9 mouse cellular contexts compared by ENCODE assay signal in genomic region chr7:35810736-35811135, GRCm38 (mm10). TPM values are rescaled to one million over a fixed set of nuclear protein-coding genes. Genes with fewer than 3 reads are reported as not detected.
DNase-seq lines count a peak whose midpoint lies in the region; ATAC-seq and TF ChIP-seq lines count a peak whose summit lies in the region.
"Had no signal": no experiment of that assay in that cellular context is flagged by ENCODE, and none has a peak within 500 bp of the region (broad histone marks: within the 10 kb centered on the region; RNA-seq: fewer than 3 reads in every experiment).

No protein-coding gene starts in this region.

- no peaks in the 10 kb centered on the region for H3K4me1 ChIP-seq in hindbrain, postnatal 0 days (ENCODE audit: insufficient read depth, low read length)
- H3K4me1 ChIP-seq in hindbrain, embryonic 12.5 days, result no peaks in the 10 kb centered on the region
- H3K4me1 ChIP-seq in G1E (ENCODE audit: insufficient read depth, low read depth, low read length), result peaks cover 5% of the 10 kb centered on the region; the same call in 1 of the 2 replicates
- H3K4me1 ChIP-seq: embryonic facial prominence, embryonic 13.5 days had no signal

- no peaks in the 10 kb centered on the region for H3K36me3 ChIP-seq in hindbrain, postnatal 0 days (ENCODE audit: insufficient read depth, low read length)
- H3K36me3 ChIP-seq in hindbrain, embryonic 12.5 days, result no peaks in the 10 kb centered on the region
- H3K36me3 ChIP-seq in G1E (replicated peaks), result no peaks in the 10 kb centered on the region
- H3K36me3 ChIP-seq: embryonic facial prominence, embryonic 13.5 days had no signal

- no peak for ATAC-seq in hindbrain, postnatal 0 days
- no peak for ATAC-seq in hindbrain, embryonic 12.5 days (ENCODE audit: low FRiP score)
- no peak; the same call in 1 of the 2 replicates for ATAC-seq in G1E (ENCODE audit: extremely low read depth, insufficient number of reproducible peaks, low FRiP score, poor library complexity, severe bottlenecking)

- H3K9ac ChIP-seq in hindbrain, postnatal 0 days (replicated peaks; ENCODE audit: low read length), result no peak overlapping the region
- H3K9ac ChIP-seq in hindbrain, embryonic 12.5 days, result no peak overlapping the region
- H3K9ac ChIP-seq: embryonic facial prominence, embryonic 13.5 days had no signal

- no peak overlapping the region for H3K4me2 ChIP-seq in hindbrain, postnatal 0 days (ENCODE audit: low read depth, low read length)
- H3K4me2 ChIP-seq in hindbrain, embryonic 12.5 days (replicated peaks), result no peak overlapping the region
- H3K4me2 ChIP-seq: embryonic facial prominence, embryonic 13.5 days had no signal

- TF ChIP-seq CTCF in hindbrain, postnatal 0 days (IDR thresholded peaks at IDR 0.05; ENCODE audit: low read depth), result peak; percentile 61
- TF ChIP-seq CTCF in G1E (IDR thresholded peaks at IDR 0.05; ENCODE audit: low read depth, low read length), result peak; percentile 35; the same call in 1 of the 2 replicates

- no peaks in the 10 kb centered on the region for H3K27me3 ChIP-seq in hindbrain, postnatal 0 days (ENCODE audit: insufficient read depth, low read length)
- H3K27me3 ChIP-seq in hindbrain, embryonic 12.5 days, result no peaks in the 10 kb centered on the region
- H3K27me3 ChIP-seq in G1E (ENCODE audit: insufficient read depth, low read length), result peaks cover 11% of the 10 kb centered on the region
- H3K27me3 ChIP-seq: embryonic facial prominence, embryonic 13.5 days had no signal

- peak; percentile 25 for DNase-seq in hindbrain, postnatal 0 days (ENCODE audit: low spot score)
- DNase-seq in A20 (ENCODE audit: low read depth, low spot score) (peak; percentile 30), G1E (ENCODE audit: low spot score) (no peak)
- DNase-seq in kidney, postnatal 10 days, result peak; percentile 51
- DNase-seq in neural tube, embryonic 10.5 days (ENCODE audit: extremely low spot score, low spot score), result no peak
- DNase-seq in urinary bladder, postnatal 10 days (ENCODE audit: low spot score), result no peak
- DNase-seq in left cerebral cortex, postnatal 10 days (ENCODE audit: extremely low spot score in 1 of 2, low spot score in 2 of 2), result no peak

- H3K4me3 ChIP-seq in hindbrain, postnatal 0 days (ENCODE audit: low read length), result no peak overlapping the region
- H3K4me3 ChIP-seq in hindbrain, embryonic 12.5 days, result no peak overlapping the region
- H3K4me3 ChIP-seq in G1E (ENCODE audit: low read depth, low read length), result no peak overlapping the region
- H3K4me3 ChIP-seq: embryonic facial prominence, embryonic 13.5 days had no signal

- H3K27ac ChIP-seq in hindbrain, postnatal 0 days, result no peak overlapping the region
- no peak overlapping the region for H3K27ac ChIP-seq in hindbrain, embryonic 12.5 days
- H3K27ac ChIP-seq: embryonic facial prominence, embryonic 13.5 days had no signal

- H3K9me3 ChIP-seq in hindbrain, postnatal 0 days (ENCODE audit: low read length), result no peaks in the 10 kb centered on the region
- no peaks in the 10 kb centered on the region for H3K9me3 ChIP-seq in hindbrain, embryonic 12.5 days (replicated peaks)
- no peaks in the 10 kb centered on the region for H3K9me3 ChIP-seq in G1E (replicated peaks)
- H3K9me3 ChIP-seq: embryonic facial prominence, embryonic 13.5 days had no signal

- intact Hi-C loops in left cerebral cortex, postnatal 10 days (cut with DNase I), result no loop called here

- WGBS in hindbrain, postnatal 0 days, result 47% methylated on average over 8 of the region's 8 CpGs
- 58% methylated on average over 8 of the region's 8 CpGs for WGBS in hindbrain, embryonic 12.5 days

RNA-seq across cellular contexts. Expression of gene Zfp507, which starts 7.9 kb away (rescaled TPM):
- total RNA-seq in hindbrain, postnatal 0 days (2014; rRNA removed), result 21.3 and 22.8 TPM in 2 replicates
- polyA plus RNA-seq in hindbrain, postnatal 0 days (2015; fragmentation: Nextera tagmentation; extraction: Ambion mirVana), result 9.9 and 10.4 TPM in 2 replicates
- 26.0 and 29.1 TPM in 2 replicates for polyA plus RNA-seq in hindbrain, embryonic 12.5 days (2016; fragmentation: Nextera tagmentation; extraction: Ambion mirVana)
- total RNA-seq in G1E (2014; fragmentation: Nextera tagmentation) (48.1 and 56.0 TPM in 2 replicates), G1E (2017) (34.6 and 38.4 TPM in 2 replicates)
- 8.3 and 8.9 TPM in 2 replicates for polyA plus RNA-seq in G1E (2012)
- 10 to 100 TPM; 29.3 to 32.4 TPM for total RNA-seq in left cerebral cortex, postnatal 10 days (2021)

RNA-seq across cellular contexts. Expression of gene Dpy19l3, which starts 56.5 kb away (rescaled TPM):
- total RNA-seq in hindbrain, postnatal 0 days (2014; rRNA removed), result 23.3 and 36.9 TPM in 2 replicates
- 32.1 and 43.7 TPM in 2 replicates for polyA plus RNA-seq in hindbrain, postnatal 0 days (2015; fragmentation: Nextera tagmentation; extraction: Ambion mirVana)
- 38.9 and 40.8 TPM in 2 replicates for polyA plus RNA-seq in hindbrain, embryonic 12.5 days (2016; fragmentation: Nextera tagmentation; extraction: Ambion mirVana)
- 12.6 and 21.2 TPM in 2 replicates for total RNA-seq in G1E (2014; fragmentation: Nextera tagmentation)
- total RNA-seq in G1E (2017), result 10.9 and 25.1 TPM in 2 replicates
- 8.7 and 9.8 TPM in 2 replicates for polyA plus RNA-seq in G1E (2012)
- 10 to 100 TPM; 61.9 to 63.1 TPM for total RNA-seq in left cerebral cortex, postnatal 10 days (2021)

Comparison
In these comparisons a context has a peak if more than half of its experiments do, and no peak if none do; other contexts are left out.
1. DNase-seq: peak in hindbrain, postnatal 0 days (single experiment), A20 (single experiment) and kidney, postnatal 10 days (single experiment); none in G1E (single experiment), neural tube, embryonic 10.5 days (single experiment), urinary bladder, postnatal 10 days (single experiment) and left cerebral cortex, postnatal 10 days (0 of 2).